Mouse (Mus musculus) liver, embryonic 11.5 days (tissue): Measurements from ENCODE around the gene Plcb2. TPM values are rescaled to one million over a fixed set of nuclear protein-coding genes. Genes with fewer than 3 reads are reported as not detected.
A peak's percentile ranks its signal among the peaks of the same experiment; 100 is the strongest.

Experiments
- ATAC-seq: fragments of 200-750 bp; cut with Nextera tagmentation; replicated peaks from 2 replicates; pipeline ENCODE4 v1.8.0; 2017; ENCODE audit warnings: moderate number of reproducible peaks, mild to moderate bottlenecking, moderate TSS enrichment, moderate library complexity; ENCODE audit not compliant: low FRiP score
- DNase-seq: peaks from one replicate; pipeline ENCODE4 v3.0.0-alpha.2; 2017; ENCODE audit warnings: low spot score
- H3K27ac ChIP-seq: fragments of 300-500 bp; sonication (generic); 2 replicates; pipeline ENCODE4 v1.5.1; 2014; ENCODE audit warnings: mild to moderate bottlenecking, low read depth, low read length, control low read depth
- H3K27me3 ChIP-seq: fragments of 300-500 bp; sonication (generic); replicated peaks from 2 replicates; pipeline ENCODE4 v1.6.1; 2014; ENCODE audit warnings: low read length, mixed read lengths; ENCODE audit not compliant: control insufficient read depth, insufficient read depth
- H3K36me3 ChIP-seq: fragments of 300-500 bp; sonication (generic); 2 replicates; pipeline ENCODE4 v1.6.1; 2014; ENCODE audit warnings: mild to moderate bottlenecking, low read length, moderate library complexity, mixed read lengths; ENCODE audit not compliant: control insufficient read depth, insufficient read depth
- H3K4me1 ChIP-seq: fragments of 300-500 bp; sonication (generic); replicated peaks from 2 replicates; pipeline ENCODE4 v1.6.1; 2014; ENCODE audit warnings: low read length, mixed read lengths; ENCODE audit not compliant: control insufficient read depth, insufficient read depth
- H3K4me2 ChIP-seq: fragments of 300-500 bp; sonication (generic); 2 replicates; pipeline ENCODE4 v1.6.1; 2014; ENCODE audit warnings: mild to moderate bottlenecking, control low read depth, moderate library complexity
- H3K4me3 ChIP-seq: fragments of 300-500 bp; sonication (generic); 2 replicates; pipeline ENCODE4 v1.5.1; 2014; ENCODE audit warnings: low read depth, low read length, control low read depth
- H3K9ac ChIP-seq: fragments of 300-500 bp; sonication (generic); 2 replicates; pipeline ENCODE4 v1.6.1; 2014; ENCODE audit warnings: low read depth, low read length, control low read depth
- H3K9me3 ChIP-seq: fragments of 300-500 bp; sonication (generic); 2 replicates; pipeline ENCODE4 v1.6.1; 2016; ENCODE audit warnings: low read length, inconsistent platforms, mixed read lengths; ENCODE audit not compliant: control insufficient read depth
- WGBS: fragments of 180-500 bp; shearing (Covaris S2); extraction: QIAGEN DNeasy Blood & Tissue Kit; methylation state at CpG from one replicate; pipeline ENCODE4 v1.1.7; 2014; 5-methylcytosine and 5-hydroxymethylcytosine counted together
- polyA plus RNA-seq: library from polyadenylated mRNA; unstranded; fragments of >200 nt; fragmentation: Nextera tagmentation; extraction: Ambion mirVana; gene quantifications from 2 replicates; pipeline ENCODE4 v1.2.1, GENCODE M21; 2014

Plcb2 gene
- polyA plus RNA-seq, 1 experiment from 2014 or later = 3.5 TPM

DNA sequence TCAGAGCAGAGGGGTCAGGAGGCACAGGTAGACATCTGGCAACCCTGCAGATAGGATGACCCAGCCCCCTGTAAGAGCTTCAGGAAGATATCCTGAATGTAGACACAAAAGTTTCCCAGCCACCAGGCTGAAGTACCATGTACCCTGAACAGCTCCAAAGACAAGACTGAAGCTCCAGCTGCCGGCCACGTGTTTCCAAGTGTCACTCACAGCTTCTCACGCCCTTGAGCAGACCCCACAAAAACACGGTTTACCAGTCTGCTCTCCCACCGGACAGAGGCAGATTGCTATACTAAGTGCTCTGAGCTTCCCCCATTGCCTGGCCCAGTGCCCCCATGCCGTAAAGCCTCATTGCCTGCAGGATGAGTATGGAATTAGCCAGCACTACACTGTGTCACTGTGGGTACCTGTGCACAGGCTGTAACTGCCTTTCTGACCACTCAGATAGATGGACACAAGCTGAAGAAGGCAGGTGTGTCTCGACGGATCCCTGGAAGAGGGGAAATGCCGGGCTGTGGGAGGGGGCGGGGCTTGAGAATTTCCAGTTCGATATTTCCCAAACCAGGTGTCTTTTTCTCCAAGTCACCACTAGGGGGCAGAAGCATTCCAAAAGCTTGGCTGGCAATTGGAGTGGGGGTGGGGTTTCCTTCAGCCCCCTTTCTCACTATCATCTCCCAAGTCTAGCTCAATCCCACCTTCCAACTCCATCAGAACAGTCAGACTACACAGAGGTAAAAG lies 36.0 kb upstream of the Plcb2 start:
- H3K4me1 ChIP-seq = peaks cover 28% of the 10 kb centered on the region
- DNase-seq (peak; percentile 58), ATAC-seq (no peak)
- peaks cover 9% of the 10 kb centered on the region; the same call in 1 of the 2 replicates for H3K27me3 ChIP-seq
- H3K27ac ChIP-seq = no peak overlapping the region
- H3K36me3 ChIP-seq = no peaks in the 10 kb centered on the region
- no peaks in the 10 kb centered on the region for H3K9me3 ChIP-seq
- 23% methylated on average over 11 of the region's 11 CpGs for WGBS
- no peak overlapping the region for H3K4me3 ChIP-seq
- H3K4me2 ChIP-seq = peak overlapping the region; percentile 28; the same call in 1 of the 2 replicates
- no peak overlapping the region for H3K9ac ChIP-seq

DNA sequence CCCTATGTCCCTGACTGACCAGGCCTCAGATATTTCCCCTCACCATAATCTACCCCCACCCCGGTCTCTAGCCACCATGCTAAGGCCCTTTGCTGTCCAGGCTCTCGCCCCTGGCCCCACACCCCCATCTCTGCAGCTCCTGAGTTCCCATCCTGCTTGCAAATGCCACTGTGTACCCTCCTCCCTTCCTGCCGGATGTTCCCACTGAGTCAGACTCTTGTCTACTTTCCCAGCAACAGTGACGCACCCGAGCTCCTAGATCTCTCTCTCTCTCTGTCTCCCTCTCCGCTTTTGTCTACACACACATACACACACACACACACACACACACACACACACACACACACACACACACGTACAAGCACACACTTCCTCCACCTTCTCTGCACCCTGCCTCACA lies 35.2 kb upstream of the Plcb2 start:
- Histone ChIP-seq H3K9me3 (no peaks in the 10 kb centered on the region), H3K27me3 (peaks cover 9% of the 10 kb centered on the region; the same call in 1 of the 2 replicates), H3K9ac (no peak overlapping the region), H3K36me3 (no peaks in the 10 kb centered on the region), H3K27ac (no peak overlapping the region; the same call in 1 of the 2 replicates), H3K4me3 (no peak overlapping the region), H3K4me2 (no peak overlapping the region), H3K4me1 (peaks cover 28% of the 10 kb centered on the region)
- ATAC-seq = no peak
- WGBS = 59% methylated on average over 7 of the region's 7 CpGs
- DNase-seq = no peak

DNA sequence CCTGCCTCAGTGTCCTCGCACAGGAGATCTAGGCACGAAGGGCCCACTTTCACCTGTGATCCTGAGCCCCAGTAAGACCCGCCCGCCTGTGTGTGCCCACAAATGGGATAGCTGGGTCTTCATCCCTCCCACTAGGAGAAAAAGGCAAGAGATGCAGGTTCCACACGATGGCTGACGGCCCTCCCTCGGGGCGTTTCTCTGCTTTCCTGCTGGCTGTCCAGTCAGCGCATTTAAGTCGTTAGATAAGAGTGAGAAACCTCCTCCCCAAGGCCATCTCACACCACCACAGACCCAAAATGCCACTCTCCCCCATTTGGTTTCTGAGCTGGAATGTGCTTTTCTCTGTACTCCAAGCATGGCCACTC lies 34.5 kb upstream of the Plcb2 start:
- Histone ChIP-seq H3K27ac (peak overlapping the region; percentile 66), H3K4me2 (peak overlapping the region; percentile 69), H3K9ac (peak overlapping the region; percentile 59; the same call in 1 of the 2 replicates), H3K36me3 (no peaks in the 10 kb centered on the region), H3K4me3 (peak overlapping the region; percentile 35), H3K4me1 (peaks cover 28% of the 10 kb centered on the region), H3K27me3 (peaks cover 9% of the 10 kb centered on the region; the same call in 1 of the 2 replicates), H3K9me3 (no peaks in the 10 kb centered on the region)
- no peak for DNase-seq
- ATAC-seq = peak; percentile 30
- 15% methylated on average over 10 of the region's 10 CpGs for WGBS

DNA sequence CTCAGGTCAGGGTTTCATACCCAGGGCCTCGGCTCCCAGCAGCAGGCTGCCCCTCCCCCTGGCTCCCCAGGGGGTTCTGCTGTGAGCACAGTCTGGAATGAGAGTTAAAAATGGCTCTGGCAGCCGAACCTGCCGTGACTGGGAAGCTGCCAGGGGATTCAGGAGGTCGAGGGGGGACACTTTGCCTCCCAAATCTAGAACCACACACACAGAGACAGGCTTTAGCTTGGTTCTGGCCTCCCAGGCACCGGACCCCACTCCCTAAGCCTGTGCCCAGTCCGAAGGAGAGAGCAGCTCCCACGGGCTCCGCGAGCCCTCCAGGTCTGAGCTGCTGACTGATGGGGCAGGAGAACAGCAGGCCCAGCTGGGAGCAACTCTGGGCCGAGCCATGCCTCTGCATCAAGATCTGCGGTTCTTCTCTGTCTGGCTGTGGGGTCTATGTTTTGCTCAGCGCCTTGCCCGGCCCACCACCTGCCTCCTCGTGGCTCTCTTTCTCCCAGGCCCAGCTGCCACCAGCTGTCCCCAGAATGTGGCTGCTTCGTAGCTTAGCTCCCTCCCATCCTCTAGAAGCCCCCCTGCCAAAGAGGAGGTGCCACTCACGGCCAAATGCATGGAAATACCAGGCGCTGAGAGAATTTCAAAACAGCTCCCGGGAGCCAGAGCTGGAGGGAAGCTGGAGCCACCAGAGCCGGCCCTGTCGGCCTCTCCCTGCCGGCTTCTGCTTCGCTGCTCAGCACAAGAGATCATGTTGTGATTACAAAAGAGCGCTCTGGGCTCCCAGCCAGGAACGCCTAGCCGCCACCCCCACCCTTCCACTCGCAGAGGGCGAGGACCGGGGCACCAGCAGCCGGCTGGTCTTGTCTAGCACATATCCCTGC lies 33.9 kb upstream of the Plcb2 start, which contains the start of gene Ccdc9b:
Gene Ccdc9b (minus strand): TSS at position 756 of the 878 bp plus-strand sequence.
- WGBS = 17% methylated on average over 29 of the region's 29 CpGs
- H3K4me1 ChIP-seq = peaks cover 28% of the 10 kb centered on the region

DNA sequence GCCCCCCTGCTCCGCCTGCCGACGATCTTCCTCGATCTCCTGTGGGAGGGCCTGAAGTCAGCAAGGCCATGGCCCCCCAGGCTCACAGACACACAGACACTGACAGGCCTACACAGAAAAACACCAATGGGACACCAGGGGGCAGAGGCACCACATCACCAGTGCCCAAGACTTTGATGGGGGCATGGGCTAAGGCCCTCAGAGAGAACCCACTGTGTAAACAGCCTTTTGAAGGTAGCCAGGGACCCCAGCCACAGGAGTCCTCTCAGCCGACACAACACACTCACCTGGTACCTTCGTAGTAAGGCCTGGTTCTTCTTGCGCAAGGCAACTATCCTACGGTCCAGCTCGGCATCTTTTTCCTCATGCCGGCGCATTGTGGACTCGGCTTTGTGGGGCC lies 33.1 kb upstream of the Plcb2 start:
- 81% methylated on average over 12 of the region's 12 CpGs for WGBS
- Histone ChIP-seq H3K27me3 (peaks cover 9% of the 10 kb centered on the region; the same call in 1 of the 2 replicates), H3K9me3 (no peaks in the 10 kb centered on the region), H3K27ac (no peak overlapping the region), H3K4me2 (peak overlapping the region; percentile 69), H3K4me1 (peaks cover 27% of the 10 kb centered on the region), H3K9ac (peak overlapping the region; percentile 5; the same call in 1 of the 2 replicates), H3K4me3 (no peak overlapping the region), H3K36me3 (no peaks in the 10 kb centered on the region)
- DNase-seq (no peak), ATAC-seq (no peak)

More for the DNA sequence above, 33.9 kb upstream of the Plcb2 start, which contains the start of gene Ccdc9b:
- peak within 1 kb of the TSS; percentile 66 for H3K27ac ChIP-seq
- peak; percentile 73 for ATAC-seq
- H3K4me3 ChIP-seq = peak within 1 kb of the TSS; percentile 35
- peak; percentile 75 for DNase-seq
- peak within 1 kb of the TSS; percentile 69 for H3K4me2 ChIP-seq
- peaks cover 9% of the 10 kb centered on the region; the same call in 1 of the 2 replicates for H3K27me3 ChIP-seq
- no peaks in the 10 kb centered on the region for H3K9me3 ChIP-seq
- H3K36me3 ChIP-seq = no peaks in the 10 kb centered on the region
- H3K9ac ChIP-seq = peak within 1 kb of the TSS; percentile 59

DNA sequence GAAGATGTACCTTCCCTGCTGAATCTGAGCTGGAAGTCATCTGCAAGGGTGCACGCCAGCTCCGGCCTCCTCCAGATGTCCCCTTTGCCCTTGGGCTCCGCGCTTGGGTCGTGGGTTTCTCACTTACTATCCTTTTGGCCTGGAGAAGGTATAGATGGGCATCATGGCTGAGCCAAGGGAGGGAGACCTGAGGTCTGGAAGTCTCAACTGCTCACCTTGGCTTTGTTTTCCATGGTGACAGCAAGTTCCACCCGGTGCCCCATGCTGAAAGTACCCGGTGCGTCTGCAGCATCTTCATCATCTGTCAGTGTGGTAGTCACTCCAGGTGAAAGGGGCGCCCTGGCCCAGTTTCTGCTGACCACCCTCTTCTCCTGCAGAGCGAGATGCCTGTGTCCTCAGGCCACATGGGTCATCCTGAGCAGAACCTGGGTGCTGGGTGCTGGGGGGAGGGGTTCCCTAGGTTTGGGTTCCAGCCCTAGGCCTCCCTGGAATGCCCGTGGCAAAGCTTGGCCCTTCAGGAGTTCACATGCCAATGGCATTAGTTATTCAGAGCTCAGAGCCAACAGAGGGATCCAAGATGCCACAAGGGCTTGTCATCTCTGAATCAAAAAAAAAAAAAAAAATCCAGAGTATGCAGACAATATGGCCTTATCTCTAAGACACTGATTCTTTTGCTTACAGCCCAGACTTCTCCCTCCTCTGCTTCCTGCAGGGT lies 32.2 kb upstream of the Plcb2 start:
- ATAC-seq = no peak
- no peaks in the 10 kb centered on the region for H3K36me3 ChIP-seq
- H3K9ac ChIP-seq = no peak overlapping the region
- H3K27ac ChIP-seq = no peak overlapping the region
- H3K4me2 ChIP-seq = no peak overlapping the region
- no peak for DNase-seq
- 81% methylated on average over 11 of the region's 11 CpGs for WGBS
- H3K4me3 ChIP-seq = no peak overlapping the region
- H3K27me3 ChIP-seq = peaks cover 9% of the 10 kb centered on the region; the same call in 1 of the 2 replicates
- H3K4me1 ChIP-seq = peaks cover 27% of the 10 kb centered on the region
- no peaks in the 10 kb centered on the region for H3K9me3 ChIP-seq

DNA sequence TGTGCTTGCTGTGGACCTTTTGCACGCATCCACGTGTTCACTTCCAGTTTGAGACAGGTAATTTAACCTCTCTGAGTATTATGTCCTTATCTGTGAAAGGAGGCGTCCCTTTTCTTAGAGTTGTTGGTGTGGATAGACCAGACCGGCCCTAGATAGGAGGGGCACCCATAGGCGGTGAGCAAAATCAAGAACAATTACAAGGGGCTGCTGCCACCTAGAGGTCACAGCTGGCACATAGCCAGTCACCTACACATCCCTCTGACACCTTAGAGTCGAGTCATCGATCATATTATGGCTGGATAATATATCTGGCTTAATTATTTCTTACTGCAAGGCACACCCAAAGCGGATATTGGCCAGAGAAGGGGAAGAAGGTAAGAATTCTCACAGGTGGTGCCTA lies 31.6 kb upstream of the Plcb2 start:
- no peaks in the 10 kb centered on the region for H3K9me3 ChIP-seq
- peak; percentile 65 for ATAC-seq
- H3K36me3 ChIP-seq = no peaks in the 10 kb centered on the region
- H3K4me3 ChIP-seq = no peak overlapping the region
- peaks cover 9% of the 10 kb centered on the region; the same call in 1 of the 2 replicates for H3K27me3 ChIP-seq
- H3K4me1 ChIP-seq = peaks cover 27% of the 10 kb centered on the region
- H3K9ac ChIP-seq = no peak overlapping the region
- peak; percentile 61 for DNase-seq
- H3K4me2 ChIP-seq = no peak overlapping the region
- WGBS = 9% methylated on average over 8 of the region's 8 CpGs
- H3K27ac ChIP-seq = no peak overlapping the region

DNA sequence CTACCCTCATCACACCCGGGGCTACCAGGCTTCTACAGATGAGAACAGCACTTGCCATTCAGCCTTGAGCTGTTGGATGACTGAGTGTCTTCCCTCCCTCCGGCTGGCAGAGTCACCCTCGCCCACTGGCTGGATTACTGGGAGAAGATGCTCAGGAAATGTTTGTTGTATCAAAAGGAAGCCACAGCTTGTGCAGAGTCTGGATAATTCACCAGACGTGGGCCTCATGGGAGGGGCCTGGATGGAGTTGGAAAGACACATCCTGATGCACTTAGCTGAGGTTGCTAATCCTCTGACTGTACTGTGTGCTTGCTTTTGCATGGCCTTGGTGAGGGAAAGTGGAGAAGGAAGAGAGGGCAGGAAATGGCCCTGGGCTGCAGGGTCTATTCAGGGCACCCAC lies 27.9 kb upstream of the Plcb2 start:
- Histone ChIP-seq H3K9me3 (no peaks in the 10 kb centered on the region), H3K4me2 (no peak overlapping the region; the same call in 1 of the 2 replicates), H3K9ac (0 out of 2 replicates have a peak overlapping the region, but pooled peaks have one; percentile 26), H3K27me3 (peaks cover 3% of the 10 kb centered on the region; the same call in 1 of the 2 replicates), H3K4me3 (no peak overlapping the region), H3K4me1 (peaks cover 18% of the 10 kb centered on the region), H3K36me3 (no peaks in the 10 kb centered on the region), H3K27ac (no peak overlapping the region)
- ATAC-seq (no peak), DNase-seq (no peak)
- 49% methylated on average over 4 of the region's 4 CpGs for WGBS
